Comparison of ENCODE assay signal across 14 mouse cellular contexts in genomic region chr16:78317960-78318359, GRCm38 (mm10). TPM values are rescaled to one million over a fixed set of nuclear protein-coding genes. Genes with fewer than 3 reads are reported as not detected.
DNase-seq lines count a peak whose midpoint lies in the region; ATAC-seq and TF ChIP-seq lines count a peak whose summit lies in the region.
"Had no signal": no experiment of that assay in that cellular context is flagged by ENCODE, and none has a peak within 500 bp of the region (broad histone marks: within the 10 kb centered on the region; RNA-seq: fewer than 3 reads in every experiment).

No protein-coding gene starts in this region.

- ATAC-seq in heart, embryonic 15.5 days (replicated peaks; ENCODE audit: insufficient number of reproducible peaks, insufficient read depth, low FRiP score, low read depth) = peak; percentile 45; the same call in 1 of the 2 replicates
- ATAC-seq in lung, embryonic 14.5 days (ENCODE audit: insufficient read depth) = no peak

- H3K9me3 ChIP-seq in heart, embryonic 15.5 days (replicated peaks) = no peaks in the 10 kb centered on the region
- H3K9me3 ChIP-seq in lung, embryonic 14.5 days (ENCODE audit: low read depth, low read length) = no peaks in the 10 kb centered on the region
- no peaks in the 10 kb centered on the region for H3K9me3 ChIP-seq in midbrain, embryonic 10.5 days (replicated peaks)
- H3K9me3 ChIP-seq: megakaryocyte, embryonic 14.5 days; neural tube, embryonic 15.5 days had no signal

- no peak overlapping the region for H3K4me3 ChIP-seq in heart, embryonic 15.5 days
- H3K4me3 ChIP-seq in lung, embryonic 14.5 days (ENCODE audit: low read depth, low read length) = no peak overlapping the region
- H3K4me3 ChIP-seq in midbrain, embryonic 10.5 days = no peak overlapping the region
- H3K4me3 ChIP-seq: megakaryocyte, embryonic 14.5 days; neural tube, embryonic 15.5 days had no signal

- H3K4me2 ChIP-seq in heart, embryonic 15.5 days = peak overlapping the region; percentile 31
- no peak overlapping the region for H3K4me2 ChIP-seq in lung, embryonic 14.5 days
- H3K4me2 ChIP-seq: neural tube, embryonic 15.5 days had no signal

- no peak overlapping the region for H3K9ac ChIP-seq in heart, embryonic 15.5 days
- H3K9ac ChIP-seq in lung, embryonic 14.5 days = no peak overlapping the region
- H3K9ac ChIP-seq: neural tube, embryonic 15.5 days had no signal

- peaks cover 50% of the 10 kb centered on the region for H3K4me1 ChIP-seq in heart, embryonic 15.5 days (replicated peaks)
- H3K4me1 ChIP-seq in lung, embryonic 14.5 days (ENCODE audit: insufficient read depth) = peaks cover 5% of the 10 kb centered on the region
- H3K4me1 ChIP-seq in midbrain, embryonic 10.5 days = peaks cover 60% of the 10 kb centered on the region
- H3K4me1 ChIP-seq: megakaryocyte, embryonic 14.5 days had no signal

- H3K27me3 ChIP-seq in heart, embryonic 15.5 days = no peaks in the 10 kb centered on the region
- no peaks in the 10 kb centered on the region for H3K27me3 ChIP-seq in lung, embryonic 14.5 days (ENCODE audit: insufficient read depth, low read length)
- no peaks in the 10 kb centered on the region for H3K27me3 ChIP-seq in midbrain, embryonic 10.5 days (ENCODE audit: low read depth, poor library complexity, severe bottlenecking)
- H3K27me3 ChIP-seq: neural tube, embryonic 15.5 days had no signal

- WGBS in heart, embryonic 15.5 days = 13% methylated on average over 7 of the region's 7 CpGs
- 30% methylated on average over 7 of the region's 7 CpGs for WGBS in lung, embryonic 14.5 days
- WGBS in midbrain, embryonic 10.5 days = 85% methylated on average over 7 of the region's 7 CpGs

- DNase-seq in adrenal gland, postnatal 36 days = peak; percentile 12 to 14
- no peak for DNase-seq in adrenal gland, adult 8-10 months
- DNase-seq in 416B (ENCODE audit: low read depth) = peak; percentile 2
- peak; percentile 41 for DNase-seq in lung, embryonic 14.5 days
- no peak for DNase-seq in midbrain, embryonic 10.5 days (ENCODE audit: low spot score)
- DNase-seq in right cerebral cortex, postnatal 36 days (ENCODE audit: low spot score in 2 of 2) = no peak
- DNase-seq in frontal cortex, postnatal 25 days (ENCODE audit: low spot score in 2 of 2) = no peak
- DNase-seq: cerebellum, adult 11 months; gastrocnemius, postnatal 14 days; kidney, adult 11 months; spleen, adult 18-20 months had no signal

- H3K36me3 ChIP-seq in heart, embryonic 15.5 days = no peaks in the 10 kb centered on the region
- H3K36me3 ChIP-seq in lung, embryonic 14.5 days (ENCODE audit: insufficient read depth) = no peaks in the 10 kb centered on the region
- H3K36me3 ChIP-seq in midbrain, embryonic 10.5 days = peaks cover 14% of the 10 kb centered on the region
- H3K36me3 ChIP-seq: neural tube, embryonic 15.5 days had no signal

- no peak for TF ChIP-seq CTCF in lung, embryonic 14.5 days (IDR thresholded peaks at IDR 0.05; ENCODE audit: low read depth)

- H3K27ac ChIP-seq in heart, embryonic 15.5 days = peak overlapping the region; percentile 57
- no peak overlapping the region for H3K27ac ChIP-seq in lung, embryonic 14.5 days (ENCODE audit: low read depth)
- no peak overlapping the region for H3K27ac ChIP-seq in midbrain, embryonic 10.5 days (replicated peaks)
- H3K27ac ChIP-seq: neural tube, embryonic 15.5 days had no signal

RNA-seq across cellular contexts. Expression of gene Cxadr, which starts 16.7 kb away (rescaled TPM):
- 10 to 100 TPM in 1 of 2 experiments, 1 to 10 TPM in 1; 6.7 to 32.1 TPM for total RNA-seq in adrenal gland, postnatal 36 days (2021)
- 10 to 100 TPM in 2 of 4 experiments, 1 to 10 TPM in 2; 2.0 to 18.4 (median 9.3) TPM for total RNA-seq in adrenal gland, adult 8-10 months (2022)
- polyA plus RNA-seq in heart, embryonic 15.5 days (2015; fragmentation: Nextera tagmentation; extraction: Ambion mirVana) = 26.9 and 29.9 TPM in 2 replicates
- polyA plus RNA-seq in lung, embryonic 14.5 days (2014; fragmentation: Nextera tagmentation; extraction: Ambion mirVana) = 20.2 and 22.6 TPM in 2 replicates
- polyA plus RNA-seq in midbrain, embryonic 10.5 days (2016; fragmentation: Nextera tagmentation; extraction: Ambion mirVana) = 59.9 and 75.6 TPM in 2 replicates

RNA-seq across cellular contexts. Expression of gene Btg3, which starts 59.0 kb away (rescaled TPM):
- 10 to 100 TPM; 40.5 to 41.1 TPM for total RNA-seq in adrenal gland, postnatal 36 days (2021)
- total RNA-seq in adrenal gland, adult 8-10 months (2022) = 10 to 100 TPM; 18.3 to 41.4 (median 24.1) TPM
- 56.5 and 61.6 TPM in 2 replicates for polyA plus RNA-seq in heart, embryonic 15.5 days (2015; fragmentation: Nextera tagmentation; extraction: Ambion mirVana)
- polyA plus RNA-seq in lung, embryonic 14.5 days (2014; fragmentation: Nextera tagmentation; extraction: Ambion mirVana) = 61.5 and 64.7 TPM in 2 replicates
- 40.0 and 43.6 TPM in 2 replicates for polyA plus RNA-seq in midbrain, embryonic 10.5 days (2016; fragmentation: Nextera tagmentation; extraction: Ambion mirVana)

Comparison
In these comparisons a context has a peak if more than half of its experiments do, and no peak if none do; other contexts are left out.
1. DNase-seq: peak in adrenal gland, postnatal 36 days (2 of 2), 416B (single experiment) and lung, embryonic 14.5 days (single experiment); none in adrenal gland, adult 8-10 months (single experiment), midbrain, embryonic 10.5 days (single experiment), right cerebral cortex, postnatal 36 days (0 of 2) and frontal cortex, postnatal 25 days (0 of 2).